Mouse (Mus musculus) stomach, embryonic 15.5 days (tissue): ENCODE results near the gene Trabd2b. TPM values are rescaled to one million over a fixed set of nuclear protein-coding genes. Genes with fewer than 3 reads are reported as not detected.

Experiments
- ATAC-seq: fragments of 200-750 bp; cut with Nextera tagmentation; 2 replicates; pipeline ENCODE4 v1.8.0; 2017; ENCODE audit warnings: low read depth, moderate number of reproducible peaks, moderate TSS enrichment; ENCODE audit not compliant: insufficient read depth, low FRiP score
- H3K27ac ChIP-seq: fragments of 300-500 bp; sonication (generic); 2 replicates; pipeline ENCODE4 v1.5.1; 2015; ENCODE audit warnings: mild to moderate bottlenecking, inconsistent platforms
- H3K27me3 ChIP-seq: fragments of 300-500 bp; sonication (generic); replicated peaks from 2 replicates; pipeline ENCODE4 v1.6.1; 2015; ENCODE audit warnings: inconsistent platforms
- H3K36me3 ChIP-seq: fragments of 300-500 bp; sonication (generic); 2 replicates; pipeline ENCODE4 v1.6.1; 2015; ENCODE audit warnings: inconsistent platforms
- H3K4me1 ChIP-seq: fragments of 300-500 bp; sonication (generic); 2 replicates; pipeline ENCODE4 v1.6.1; 2015; ENCODE audit warnings: inconsistent platforms
- H3K4me2 ChIP-seq: fragments of 300-500 bp; sonication (generic); 2 replicates; pipeline ENCODE4 v1.6.1; 2015; ENCODE audit warnings: mild to moderate bottlenecking, inconsistent platforms
- H3K4me3 ChIP-seq: fragments of 300-500 bp; sonication (generic); replicated peaks from 2 replicates; pipeline ENCODE4 v1.5.1; 2015; ENCODE audit warnings: inconsistent platforms
- H3K9ac ChIP-seq: fragments of 300-500 bp; sonication (generic); 2 replicates; pipeline ENCODE4 v1.6.1; 2015; ENCODE audit warnings: inconsistent platforms
- H3K9me3 ChIP-seq: fragments of 300-500 bp; sonication (generic); 2 replicates; pipeline ENCODE4 v1.6.1; 2016; ENCODE audit warnings: inconsistent platforms
- WGBS: fragments of 180-500 bp; shearing (Covaris S2); methylation state at CpG from one replicate; pipeline ENCODE4 v1.1.7; 2015; 5-methylcytosine and 5-hydroxymethylcytosine counted together
- polyA plus RNA-seq: library from polyadenylated mRNA; unstranded; fragments of >200 nt; fragmentation: Nextera tagmentation; extraction: Ambion mirVana; gene quantifications from 2 replicates; pipeline ENCODE4 v1.2.1, GENCODE M21; 2015

Gene Trabd2b
- polyA plus RNA-seq, 1 experiment from 2014 or later, result 0.86 TPM

- peak overlapping the region; percentile 21; the same call in 1 of the 2 replicates for H3K4me2 ChIP-seq
- ATAC-seq, result no peak
Observed at GRCm38 (mm10) chr4:114415925-114416645, 9.6 kb downstream of the Trabd2b start.

GRCm38 (mm10) chr4:114420154-114420553 is 13.6 kb downstream of the Trabd2b start:
- H3K27ac ChIP-seq, result no peak overlapping the region
- no peak overlapping the region for H3K4me3 ChIP-seq
- no peak for ATAC-seq
- no peak overlapping the region for H3K4me2 ChIP-seq
- WGBS, result 50% methylated on average over 2 of the region's 2 CpGs
- no peaks in the 10 kb centered on the region for H3K27me3 ChIP-seq
- H3K9me3 ChIP-seq, result no peaks in the 10 kb centered on the region
- no peaks in the 10 kb centered on the region for H3K4me1 ChIP-seq
- H3K36me3 ChIP-seq, result no peaks in the 10 kb centered on the region
- H3K9ac ChIP-seq, result no peak overlapping the region

More at GRCm38 (mm10) chr4:114415925-114416645, 9.6 kb downstream of the Trabd2b start:
- Histone ChIP-seq H3K4me3 (no peak overlapping the region), H3K4me1 (no peaks in the 10 kb centered on the region), H3K9ac (no peak overlapping the region), H3K36me3 (no peaks in the 10 kb centered on the region), H3K9me3 (no peaks in the 10 kb centered on the region), H3K27ac (peak overlapping the region; percentile 26; the same call in 1 of the 2 replicates), H3K27me3 (0 out of 2 replicates have a peak, but pooled peaks cover 3% of the 10 kb centered on the region)
- WGBS, result 30% methylated on average over 16 of the region's 16 CpGs

GRCm38 (mm10) chr4:114423084-114423483 is 16.6 kb downstream of the Trabd2b start:
- 42% methylated on average over 6 of the region's 6 CpGs for WGBS
- H3K4me2 ChIP-seq, result no peak overlapping the region
- no peaks in the 10 kb centered on the region for H3K27me3 ChIP-seq
- no peak overlapping the region for H3K9ac ChIP-seq
- no peaks in the 10 kb centered on the region for H3K9me3 ChIP-seq
- no peak overlapping the region for H3K27ac ChIP-seq
- H3K4me1 ChIP-seq, result no peaks in the 10 kb centered on the region
- H3K36me3 ChIP-seq, result no peaks in the 10 kb centered on the region
- no peak for ATAC-seq
- H3K4me3 ChIP-seq, result no peak overlapping the region

- no peak overlapping the region for H3K27ac ChIP-seq
- H3K36me3 ChIP-seq, result no peaks in the 10 kb centered on the region
- H3K4me3 ChIP-seq, result no peak overlapping the region
- no peak overlapping the region for H3K4me2 ChIP-seq
- H3K4me1 ChIP-seq, result no peaks in the 10 kb centered on the region
- 35% methylated on average over 5 of the region's 5 CpGs for WGBS
- no peak for ATAC-seq
- no peaks in the 10 kb centered on the region for H3K9me3 ChIP-seq
- no peak overlapping the region for H3K9ac ChIP-seq
- H3K27me3 ChIP-seq, result no peaks in the 10 kb centered on the region
Observed at GRCm38 (mm10) chr4:114425808-114426207, 19.3 kb downstream of the Trabd2b start.

- no peak overlapping the region for H3K4me2 ChIP-seq
- H3K36me3 ChIP-seq, result no peaks in the 10 kb centered on the region
- WGBS, result 90% methylated on average over 2 of the region's 2 CpGs
- ATAC-seq, result no peak
- no peak overlapping the region for H3K4me3 ChIP-seq
- H3K27me3 ChIP-seq, result no peaks in the 10 kb centered on the region
- H3K4me1 ChIP-seq, result no peaks in the 10 kb centered on the region
- H3K27ac ChIP-seq, result no peak overlapping the region
- no peak overlapping the region for H3K9ac ChIP-seq
- H3K9me3 ChIP-seq, result no peaks in the 10 kb centered on the region
Observed at GRCm38 (mm10) chr4:114432742-114433141, 26.2 kb downstream of the Trabd2b start.

GRCm38 (mm10) chr4:114433440-114433839 is 26.9 kb downstream of the Trabd2b start:
- Histone ChIP-seq H3K27ac (no peak overlapping the region), H3K27me3 (no peaks in the 10 kb centered on the region), H3K36me3 (no peaks in the 10 kb centered on the region), H3K4me2 (no peak overlapping the region), H3K9me3 (no peaks in the 10 kb centered on the region), H3K9ac (no peak overlapping the region), H3K4me3 (no peak overlapping the region), H3K4me1 (no peaks in the 10 kb centered on the region)
- 83% methylated on average over 1 of the region's 1 CpGs for WGBS
- ATAC-seq, result no peak

GRCm38 (mm10) chr4:114434766-114435165 is 28.2 kb downstream of the Trabd2b start:
- no peak overlapping the region for H3K4me3 ChIP-seq
- H3K4me1 ChIP-seq, result no peaks in the 10 kb centered on the region
- no peaks in the 10 kb centered on the region for H3K36me3 ChIP-seq
- ATAC-seq, result no peak
- no peaks in the 10 kb centered on the region for H3K9me3 ChIP-seq
- H3K4me2 ChIP-seq, result no peak overlapping the region
- H3K9ac ChIP-seq, result no peak overlapping the region
- 53% methylated on average over 1 of the region's 1 CpGs for WGBS
- no peak overlapping the region for H3K27ac ChIP-seq
- no peaks in the 10 kb centered on the region for H3K27me3 ChIP-seq

- Histone ChIP-seq H3K4me1 (no peaks in the 10 kb centered on the region), H3K4me2 (no peak overlapping the region), H3K27me3 (no peaks in the 10 kb centered on the region), H3K9ac (no peak overlapping the region), H3K9me3 (no peaks in the 10 kb centered on the region), H3K4me3 (no peak overlapping the region), H3K36me3 (no peaks in the 10 kb centered on the region), H3K27ac (no peak overlapping the region)
- ATAC-seq, result no peak
- 81% methylated on average over 7 of the region's 7 CpGs for WGBS
Observed at GRCm38 (mm10) chr4:114435381-114435780, 28.9 kb downstream of the Trabd2b start.

- no peaks in the 10 kb centered on the region for H3K27me3 ChIP-seq
- WGBS, result 61% methylated on average over 2 of the region's 2 CpGs
- H3K36me3 ChIP-seq, result no peaks in the 10 kb centered on the region
- no peaks in the 10 kb centered on the region for H3K4me1 ChIP-seq
- H3K4me2 ChIP-seq, result no peak overlapping the region
- ATAC-seq, result no peak
- H3K9ac ChIP-seq, result no peak overlapping the region
- H3K27ac ChIP-seq, result no peak overlapping the region
- H3K9me3 ChIP-seq, result no peaks in the 10 kb centered on the region
- H3K4me3 ChIP-seq, result no peak overlapping the region
Observed at GRCm38 (mm10) chr4:114438764-114439163, 32.2 kb downstream of the Trabd2b start.

- Histone ChIP-seq H3K4me1 (no peaks in the 10 kb centered on the region), H3K27ac (no peak overlapping the region), H3K27me3 (no peaks in the 10 kb centered on the region), H3K9me3 (no peaks in the 10 kb centered on the region), H3K4me3 (no peak overlapping the region), H3K36me3 (no peaks in the 10 kb centered on the region), H3K4me2 (no peak overlapping the region), H3K9ac (no peak overlapping the region)
- no peak for ATAC-seq
- WGBS, result 55% methylated on average over 2 of the region's 2 CpGs
Observed at GRCm38 (mm10) chr4:114442186-114442585, 35.7 kb downstream of the Trabd2b start.

GRCm38 (mm10) chr4:114442661-114443060 is 36.1 kb downstream of the Trabd2b start:
- WGBS, result 72% methylated on average over 3 of the region's 3 CpGs
- Histone ChIP-seq H3K4me3 (no peak overlapping the region), H3K27me3 (no peaks in the 10 kb centered on the region), H3K9me3 (no peaks in the 10 kb centered on the region), H3K4me1 (no peaks in the 10 kb centered on the region), H3K9ac (no peak overlapping the region), H3K36me3 (no peaks in the 10 kb centered on the region), H3K4me2 (no peak overlapping the region), H3K27ac (no peak overlapping the region)
- no peak for ATAC-seq

GRCm38 (mm10) chr4:114448393-114449052 is 42.0 kb downstream of the Trabd2b start:
- Histone ChIP-seq H3K9ac (no peak overlapping the region), H3K9me3 (no peaks in the 10 kb centered on the region), H3K27me3 (no peaks in the 10 kb centered on the region), H3K36me3 (no peaks in the 10 kb centered on the region), H3K4me2 (no peak overlapping the region), H3K4me3 (no peak overlapping the region), H3K4me1 (no peaks in the 10 kb centered on the region), H3K27ac (no peak overlapping the region)
- 80% methylated on average over 9 of the region's 9 CpGs for WGBS
- no peak for ATAC-seq
